Mouse (Mus musculus): ENCODE results near the gene A130010J15Rik.

DNA sequence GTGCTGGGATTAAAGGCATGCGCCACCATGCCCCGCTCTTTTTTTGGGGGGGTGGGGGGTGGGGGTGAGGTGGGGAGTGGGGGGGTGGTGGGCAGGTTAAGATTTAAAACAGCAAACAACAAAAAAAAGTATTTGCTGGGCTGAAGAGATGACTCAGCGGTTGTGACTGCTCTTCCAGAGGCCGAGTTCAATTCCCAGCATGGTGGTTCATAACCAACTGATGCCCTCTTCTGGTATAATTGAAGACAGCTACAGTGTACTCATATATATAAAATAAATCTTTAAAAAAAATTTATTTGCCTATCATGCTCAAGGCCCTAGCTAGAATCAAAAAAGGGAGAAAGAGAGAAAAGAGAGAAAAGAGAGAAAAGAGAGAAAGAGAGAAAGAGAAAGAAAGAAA, 42.0 kb upstream of the A130010J15Rik start:
- TF ChIP-seq ZC3H11A (IDR thresholded peaks at IDR 0.05; ENCODE audit: borderline replicate concordance, low read depth, low read length) = no peak
- no peak for TF ChIP-seq CHD2 (IDR thresholded peaks at IDR 0.05; ENCODE audit: low read depth, low read length)
- TF ChIP-seq ZNF384 (IDR thresholded peaks at IDR 0.05; ENCODE audit: low read depth, low read length) = no peak
